Mouse (Mus musculus) CH12.LX (cell line): ENCODE data around the gene Abcc5. TPM values are rescaled to one million over a fixed set of nuclear protein-coding genes. Genes with fewer than 3 reads are reported as not detected.

ENCODE experiments used
- DNase-seq: peaks from one replicate; pipeline ENCODE4 v3.0.0-alpha.2; 2013; ENCODE audit errors: extremely low read depth
- H3K27ac ChIP-seq: 2 replicates; pipeline ENCODE4 v1.5.1; 2012; ENCODE audit warnings: low read depth, mild to moderate bottlenecking, control low read depth, moderate library complexity; ENCODE audit not compliant: insufficient read depth
- H3K27me3 ChIP-seq: replicated peaks from 2 replicates; pipeline ENCODE3; 2012; ENCODE audit warnings: inconsistent platforms
- H3K36me3 ChIP-seq, 2 experiments: replicated peaks in 1 of 2; 2 replicates each; pipeline versions ENCODE3 to v1.6.1; 2012; ENCODE audit warnings: inconsistent platforms in 1 of 2, low read length in 1 of 2, mild to moderate bottlenecking in 1 of 2, mixed read lengths in 1 of 2, moderate library complexity in 1 of 2; ENCODE audit not compliant: control insufficient read depth in 1 of 2, insufficient read depth in 1 of 2
- H3K4me1 ChIP-seq, 2 experiments: 2 replicates each; pipeline ENCODE4 v1.6.1; 2012; ENCODE audit warnings: inconsistent platforms in 1 of 2, moderate library complexity in 1 of 2; ENCODE audit not compliant: insufficient read depth in 2 of 2, control insufficient read depth in 1 of 2
- H3K4me2 ChIP-seq: 2 replicates; pipeline ENCODE4 v1.6.1; 2012; ENCODE audit warnings: low read depth, mild to moderate bottlenecking, control low read depth; ENCODE audit not compliant: poor library complexity, insufficient read depth, severe bottlenecking
- H3K4me3 ChIP-seq, 3 experiments: fragments of 150-350 bp in 1 of 3; sonication (generic) in 1 of 3; replicated peaks in 1 of 3; 2 replicates each; pipeline versions ENCODE3 to v1.5.1; 2011 to 2012; ENCODE audit warnings: low read depth in 2 of 3, low read length in 2 of 3, mild to moderate bottlenecking in 2 of 3, moderate library complexity in 2 of 3, control low read depth in 1 of 3, improper control_type of control experiment in 1 of 3, inconsistent platforms in 1 of 3, mixed read lengths in 1 of 3; ENCODE audit not compliant: poor library complexity in 1 of 3
- H3K79me2 ChIP-seq: replicated peaks from 2 replicates; pipeline ENCODE4 v1.6.1; 2012; ENCODE audit warnings: mild to moderate bottlenecking, moderate library complexity; ENCODE audit not compliant: control insufficient read depth, poor library complexity, insufficient read depth, severe bottlenecking; ENCODE audit errors: extremely low read depth
- H3K9ac ChIP-seq: 2 replicates; pipeline ENCODE4 v1.6.1; 2012; ENCODE audit warnings: low read depth, mild to moderate bottlenecking, control low read depth, moderate library complexity; ENCODE audit not compliant: insufficient read depth
- H3K9me3 ChIP-seq: replicated peaks from 2 replicates; pipeline ENCODE3; 2012; ENCODE audit warnings: low read length, inconsistent platforms, mixed read lengths
- BHLHE40 ChIP-seq: IDR thresholded peaks from 2 replicates; pipeline ENCODE4 v1.6.1; 2011; ENCODE audit warnings: mild to moderate bottlenecking, low read depth, low read length, improper control_type of control experiment
- CHD2 ChIP-seq: IDR thresholded peaks from 2 replicates; pipeline ENCODE4 v1.6.1; 2011; ENCODE audit warnings: low read length, improper control_type of control experiment
- E2F4 ChIP-seq: IDR thresholded peaks from 2 replicates; pipeline ENCODE4 v1.6.1; 2011; ENCODE audit warnings: low read depth, low read length, improper control_type of control experiment; ENCODE audit not compliant: insufficient replicate concordance
- ETS1 ChIP-seq: conservative IDR thresholded peaks from 2 replicates; pipeline ENCODE4 v1.6.1; 2012; ENCODE audit warnings: low read depth, mild to moderate bottlenecking, inconsistent platforms, low read length, improper control_type of control experiment, moderate library complexity
- GABPA ChIP-seq: IDR thresholded peaks from 2 replicates; pipeline ENCODE4 v1.6.1; 2012; ENCODE audit warnings: low read depth, low read length, improper control_type of control experiment, inconsistent platforms; ENCODE audit not compliant: insufficient replicate concordance
- IRF4 ChIP-seq: IDR thresholded peaks from 2 replicates; pipeline ENCODE4 v1.6.1; 2014; ENCODE audit warnings: low read depth, mild to moderate bottlenecking, inconsistent platforms, low read length, improper control_type of control experiment
- JUND ChIP-seq: conservative IDR thresholded peaks from 2 replicates; pipeline ENCODE4 v1.6.1; 2011; ENCODE audit warnings: low read depth, low read length, improper control_type of control experiment
- KAT2A ChIP-seq: IDR thresholded peaks from 2 replicates; pipeline ENCODE4 v1.6.1; 2012; ENCODE audit warnings: low read length, improper control_type of control experiment, inconsistent platforms; ENCODE audit not compliant: insufficient replicate concordance
- MAX ChIP-seq: IDR thresholded peaks from 2 replicates; pipeline ENCODE4 v1.6.1; 2011; ENCODE audit warnings: low read length, improper control_type of control experiment
- MAZ ChIP-seq: IDR thresholded peaks from 2 replicates; pipeline ENCODE4 v1.6.1; 2012; ENCODE audit warnings: low read depth, mild to moderate bottlenecking, inconsistent platforms, low read length, improper control_type of control experiment, moderate library complexity
- MEF2A ChIP-seq: IDR thresholded peaks from 2 replicates; pipeline ENCODE4 v1.6.1; 2014; ENCODE audit warnings: low read depth, mild to moderate bottlenecking, inconsistent platforms, low read length, improper control_type of control experiment, borderline replicate concordance
- MYC ChIP-seq: IDR thresholded peaks from 2 replicates; pipeline ENCODE4 v1.6.1; 2011; ENCODE audit warnings: low read depth, mild to moderate bottlenecking, improper control_type of control experiment, low read length
- NELFE ChIP-seq: IDR thresholded peaks from 2 replicates; pipeline ENCODE4 v1.6.1; 2011; ENCODE audit warnings: low read depth, low read length, improper control_type of control experiment
- PAX5 ChIP-seq: IDR thresholded peaks from 2 replicates; pipeline ENCODE4 v1.6.1; 2012; ENCODE audit warnings: low read length, inconsistent platforms, mixed read lengths
- POLR2AphosphoS2 ChIP-seq: IDR thresholded peaks from 2 replicates; pipeline ENCODE4 v1.6.1; 2011; ENCODE audit warnings: low read depth, low read length, improper control_type of control experiment
- RAD21 ChIP-seq: IDR thresholded peaks from 2 replicates; pipeline ENCODE4 v1.6.1; 2011; ENCODE audit warnings: low read depth, mild to moderate bottlenecking, low read length, improper control_type of control experiment, moderate library complexity
- RCOR1 ChIP-seq: conservative IDR thresholded peaks from 2 replicates; pipeline ENCODE4 v1.6.1; 2012; ENCODE audit warnings: low read depth, mild to moderate bottlenecking, inconsistent platforms, low read length, improper control_type of control experiment
- SIN3A ChIP-seq: IDR thresholded peaks from 2 replicates; pipeline ENCODE4 v1.6.1; 2012; ENCODE audit warnings: low read length, improper control_type of control experiment, inconsistent platforms
- TBP ChIP-seq: conservative IDR thresholded peaks from 2 replicates; pipeline ENCODE4 v1.6.1; 2011; ENCODE audit warnings: low read depth, low read length, improper control_type of control experiment
- TCF12 ChIP-seq: IDR thresholded peaks from 2 replicates; pipeline ENCODE4 v1.6.1; 2014; ENCODE audit warnings: low read depth, mild to moderate bottlenecking, inconsistent platforms, low read length, improper control_type of control experiment
- USF1 ChIP-seq: IDR thresholded peaks from 2 replicates; pipeline ENCODE4 v1.6.1; 2014; ENCODE audit warnings: low read depth, mild to moderate bottlenecking, inconsistent platforms, low read length, improper control_type of control experiment
- USF2 ChIP-seq: conservative IDR thresholded peaks from 2 replicates; pipeline ENCODE4 v1.6.1; 2011; ENCODE audit warnings: low read depth, low read length, improper control_type of control experiment
- ZC3H11A ChIP-seq: IDR thresholded peaks from 2 replicates; pipeline ENCODE4 v1.6.1; 2012; ENCODE audit warnings: low read depth, mild to moderate bottlenecking, inconsistent platforms, low read length, improper control_type of control experiment
- ZNF384 ChIP-seq: IDR thresholded peaks from 2 replicates; pipeline ENCODE4 v1.6.1; 2012; ENCODE audit warnings: low read depth, low read length, improper control_type of control experiment, inconsistent platforms
- dilution Hi-C: fragments of 300-500 bp; cut with MboI; formaldehyde crosslinking; loops from 2 replicates; pipeline ENCODE4 v1.14.3; 2020; ENCODE audit warnings: low sequenced_read_pairs; ENCODE audit not compliant: extremely low pct_unique_long_range_greater_than_20kb, extremely low pct_ligation_motif_present
- in situ Hi-C: fragments of 300-500 bp; cut with MboI; formaldehyde crosslinking; loops from 3 replicates; pipeline ENCODE4 v1.14.3; 2019; ENCODE audit warnings: low sequenced_read_pairs, low pct_ligation_motif_present, low pct_unique_long_range_greater_than_20kb, mixed read lengths
- polyA plus RNA-seq: library from polyadenylated mRNA; unstranded; fragments of >175 nt; gene quantifications from 2 replicates; pipeline ENCODE4 v1.2.1, GENCODE M21; 2012; ENCODE audit warnings: low read depth; ENCODE audit not compliant: insufficient read length
- total RNA-seq, 2 experiments: library from RNA; depleted of rRNA; stranded (reverse); fragments of 300-350 nt in 1 of 2; fragments of >200 nt in 1 of 2; gene quantifications; 2 replicates each; pipeline ENCODE4 v1.2.3; 2012 to 2014

Gene Abcc5
- total and polyA plus RNA-seq, 3 experiments = 23.4 to 28.6 (median 23.8) TPM

GRCm38 (mm10) chr16:20390233-20390632 lies 36.0 kb downstream of the Abcc5 start:
- no peak overlapping the region for H3K4me3 ChIP-seq
- DNase-seq = no peak
- no peaks in the 10 kb centered on the region for H3K9me3 ChIP-seq
- H3K79me2 ChIP-seq = no peaks in the 10 kb centered on the region
- H3K36me3 ChIP-seq = peaks cover 0 to 72% of the 10 kb centered on the region in 2 experiments
- TF ChIP-seq ETS1 = no peak
- no peak for TF ChIP-seq E2F4
- TF ChIP-seq MAX = no peak
- TF ChIP-seq TCF12 = no peak
- no peak for TF ChIP-seq USF1
- TF ChIP-seq SIN3A = no peak
- TF ChIP-seq KAT2A = no peak
- no peak for TF ChIP-seq POLR2AphosphoS2
- no peak for TF ChIP-seq RAD21
- no peak for TF ChIP-seq BHLHE40
- no peak for TF ChIP-seq IRF4
- TF ChIP-seq TBP = no peak
- TF ChIP-seq ZC3H11A = no peak
- no peak for TF ChIP-seq GABPA
- no peak for TF ChIP-seq JUND
- TF ChIP-seq CHD2 = no peak
- TF ChIP-seq, all 38 proteins: peak for 0
- Histone ChIP-seq H3K27ac (no peak overlapping the region), H3K4me2 (no peak overlapping the region), H3K27me3 (no peaks in the 10 kb centered on the region), H3K9ac (no peak overlapping the region), H3K4me1 (no peaks in the 10 kb centered on the region)
- dilution Hi-C loops = no loop called here
- in situ Hi-C loops = no loop called here

- DNase-seq = no peak
- no peak overlapping the region for H3K9ac ChIP-seq
- TF ChIP-seq E2F4 (no peak), TBP (no peak), PAX5 (no peak), CHD2 (no peak), ETS1 (no peak), SIN3A (no peak), MAZ (no peak), RAD21 (no peak), BHLHE40 (no peak), NELFE (no peak), MYC (no peak), ZNF384 (no peak), MEF2A (no peak), USF2 (no peak), GABPA (no peak), RCOR1 (no peak), KAT2A (no peak)
- no peaks in the 10 kb centered on the region for H3K27me3 ChIP-seq
- in situ Hi-C loops (no loop called here), dilution Hi-C loops (no loop called here)
- H3K36me3 ChIP-seq = peaks cover 2 to 58% of the 10 kb centered on the region in 2 experiments
- H3K4me2 ChIP-seq = no peak overlapping the region
- H3K79me2 ChIP-seq = no peaks in the 10 kb centered on the region
- H3K4me1 ChIP-seq = no peaks in the 10 kb centered on the region
- H3K27ac ChIP-seq = no peak overlapping the region
- no peaks in the 10 kb centered on the region for H3K9me3 ChIP-seq
- no peak overlapping the region for H3K4me3 ChIP-seq
Observed at GRCm38 (mm10) chr16:20381031-20381430, 45.2 kb downstream of the Abcc5 start.
